Mouse (Mus musculus): ENCODE results near the gene Phb. TPM values are rescaled to one million over a fixed set of nuclear protein-coding genes. Genes with fewer than 3 reads are reported as not detected.
"Not testable (repeated sequence)": the region's sequence is repeated elsewhere in the genome, so short reads cannot be mapped to it uniquely, and the experiment has no call there.

Gene Phb
- total and polyA plus RNA-seq, 3 experiments = 204 to 395 (median 220) TPM

DNA sequence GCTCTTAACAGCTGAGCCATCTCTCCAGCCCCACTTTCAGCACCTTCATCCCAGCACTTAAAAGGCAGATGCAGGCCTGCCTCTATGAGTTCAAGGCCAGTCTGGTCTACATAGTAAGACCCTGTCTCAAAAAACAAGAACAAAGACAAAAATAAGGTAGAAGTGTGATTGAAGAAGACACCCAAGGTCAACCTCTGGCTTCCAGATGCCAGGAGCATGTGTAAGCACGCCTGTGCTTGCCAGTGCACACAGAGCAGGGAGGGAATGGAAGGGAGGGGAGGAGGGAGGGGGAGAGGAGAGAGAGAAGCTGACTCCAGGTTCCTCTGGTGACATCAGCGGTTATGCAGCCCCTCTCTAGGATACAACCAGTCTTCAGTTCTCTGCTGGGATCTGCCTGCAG lies 16.8 kb upstream of the Phb start:
- peak; percentile 71 for DNase-seq

DNA sequence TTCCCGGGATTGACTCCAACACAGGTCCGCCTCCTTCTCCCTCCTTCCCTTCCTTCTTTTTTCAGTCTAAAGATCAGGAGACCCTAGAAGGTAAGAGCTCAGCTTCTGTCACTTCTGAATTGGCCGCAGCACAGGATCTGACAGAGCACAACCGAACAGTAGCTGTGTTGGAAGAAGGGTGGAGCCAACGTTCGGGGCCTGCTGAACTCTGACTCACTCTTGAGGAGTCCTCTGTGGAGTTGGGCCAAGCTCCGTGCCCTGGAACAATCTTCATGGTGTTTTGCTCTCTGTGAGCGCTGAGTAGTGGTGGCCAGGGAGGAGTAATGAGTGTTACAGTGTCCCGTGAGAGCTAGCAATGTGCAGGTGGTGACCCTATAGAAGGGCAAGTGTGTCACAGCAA lies 15.8 kb upstream of the Phb start:
- DNase-seq = peak; percentile 85

DNA sequence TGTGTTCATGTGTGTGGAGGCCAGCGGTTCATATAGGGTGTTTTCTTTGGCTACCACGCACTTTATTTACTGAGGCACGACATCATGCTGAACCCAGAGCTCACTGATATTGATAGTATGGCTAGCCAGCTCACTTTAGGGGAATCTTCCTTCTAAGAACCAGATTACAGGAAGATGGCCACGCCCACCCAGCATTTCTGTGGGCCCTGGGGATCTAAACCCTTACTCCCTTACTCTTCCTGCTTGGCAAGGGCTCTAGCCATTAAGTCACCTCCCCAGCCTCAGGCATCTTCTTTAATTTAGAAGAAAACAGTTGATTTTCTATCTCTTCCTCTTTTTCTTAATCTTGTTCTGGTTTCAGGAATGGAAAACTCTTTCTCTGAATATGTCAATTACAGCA lies 9.3 kb upstream of the Phb start:
- no peak for DNase-seq

DNA sequence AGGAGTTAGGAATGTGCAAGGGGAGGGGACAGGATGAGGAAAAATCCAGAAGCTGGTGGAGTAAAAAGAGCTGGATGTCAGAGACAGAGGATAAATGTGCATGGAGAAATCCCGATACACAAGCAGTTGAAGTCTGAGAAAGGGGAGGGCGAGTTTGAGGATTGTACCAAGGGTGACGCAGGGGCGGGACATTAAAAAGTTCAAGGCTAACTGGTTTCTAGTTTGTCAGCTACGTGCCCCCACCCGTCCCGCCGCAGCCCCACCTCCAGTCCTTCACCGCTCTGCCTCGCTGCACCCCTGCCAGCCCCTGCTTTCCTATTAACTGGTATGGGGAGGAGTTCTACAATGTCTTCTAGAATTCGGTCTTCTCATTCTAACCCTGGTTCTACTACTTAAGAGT lies 420 bp downstream of the Phb start:
- peak; percentile 90 for DNase-seq

DNA sequence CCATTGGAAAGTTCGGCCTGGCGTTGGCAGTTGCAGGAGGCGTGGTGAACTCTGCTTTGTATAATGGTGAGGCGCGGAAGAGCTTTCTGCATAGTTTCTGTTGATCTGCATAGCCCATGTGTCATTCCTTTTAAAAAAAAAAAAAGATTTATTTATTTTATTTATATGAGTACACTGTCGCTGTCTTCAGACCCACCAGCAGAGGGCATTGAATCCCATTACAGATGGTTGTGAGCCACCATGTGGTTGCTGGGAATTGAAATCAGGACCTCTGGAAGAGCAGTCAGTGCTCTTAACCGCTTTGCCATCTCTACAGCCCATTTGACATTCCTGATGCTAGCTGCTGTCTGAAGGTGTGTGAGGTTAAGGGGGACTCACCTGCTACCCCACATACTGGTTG lies 1.3 kb downstream of the Phb start:
- DNase-seq = not testable (repeated sequence)

DNA sequence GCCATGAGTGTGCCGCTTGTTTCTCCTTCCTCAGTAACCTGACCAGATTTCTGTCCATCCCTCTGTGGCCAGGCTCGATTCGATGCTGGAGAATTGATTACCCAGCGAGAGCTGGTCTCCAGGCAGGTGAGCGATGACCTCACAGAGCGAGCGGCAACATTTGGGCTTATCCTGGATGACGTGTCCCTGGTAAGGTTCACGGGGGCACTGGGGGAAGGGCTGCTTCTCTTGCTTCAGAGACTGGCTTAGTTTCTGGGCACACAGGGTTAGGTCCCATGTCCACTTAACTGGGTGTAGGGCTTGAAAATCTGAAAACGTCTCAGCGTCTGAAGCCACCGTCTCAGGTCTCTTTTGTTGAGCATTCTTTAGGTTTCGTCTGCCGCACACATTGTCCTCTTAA lies 8.7 kb downstream of the Phb start:
- DNase-seq = no peak

DNA sequence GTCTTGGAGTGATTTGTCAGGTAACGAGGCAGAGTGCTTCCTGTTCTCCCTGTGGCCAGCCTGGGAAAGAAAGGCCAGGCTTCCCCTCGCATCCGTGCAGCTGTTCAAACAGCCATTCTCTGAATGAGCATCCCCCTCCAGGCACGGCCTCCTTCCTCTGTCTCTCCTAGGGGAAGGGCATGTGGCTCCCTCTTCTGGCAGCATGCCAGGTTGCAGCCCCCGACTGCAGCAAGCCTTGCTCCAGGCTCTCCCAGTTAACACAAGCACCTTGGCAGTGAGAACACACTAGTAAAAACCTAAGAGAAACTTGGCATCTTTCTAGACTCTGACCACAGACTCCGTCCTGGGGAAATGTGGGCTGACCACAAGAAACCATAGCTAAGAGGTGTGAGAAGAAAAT lies 9.6 kb downstream of the Phb start:
- DNase-seq = no peak

DNA sequence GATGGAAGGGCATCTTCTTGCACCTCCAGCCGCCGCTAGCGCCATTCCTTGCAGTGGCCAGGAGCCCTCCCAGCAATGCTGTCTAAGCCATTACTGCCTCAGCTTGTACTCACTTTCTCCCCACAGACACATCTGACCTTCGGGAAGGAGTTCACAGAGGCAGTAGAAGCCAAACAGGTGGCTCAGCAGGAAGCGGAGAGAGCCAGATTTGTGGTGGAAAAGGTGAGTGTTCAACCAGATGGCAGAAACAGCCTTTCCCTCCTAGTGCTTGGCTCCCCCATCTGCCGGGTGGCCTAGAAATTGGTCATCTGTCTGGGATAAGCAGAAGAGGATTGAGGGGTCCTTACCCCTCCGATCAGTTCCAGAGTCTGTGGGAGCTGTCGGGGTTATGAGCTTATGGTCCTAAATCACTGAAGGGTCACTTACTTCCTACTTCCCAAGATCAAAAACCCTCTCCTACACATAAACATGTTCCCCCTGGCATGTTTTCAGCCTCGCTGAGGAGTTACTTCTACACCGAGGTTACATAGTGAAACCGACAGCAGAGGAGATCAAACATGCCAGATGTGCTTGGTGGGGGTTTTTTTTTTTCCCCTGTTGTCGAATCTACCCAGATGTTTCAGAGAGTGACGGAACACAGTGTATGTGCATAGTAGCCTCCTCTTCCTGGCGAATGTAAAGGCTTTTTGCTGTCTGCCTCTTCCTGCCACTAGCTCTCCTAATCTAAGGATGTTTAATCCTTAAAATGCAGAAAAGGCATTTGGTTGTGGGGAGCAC lies 11.4 kb downstream of the Phb start:
- no peak for DNase-seq

DNA sequence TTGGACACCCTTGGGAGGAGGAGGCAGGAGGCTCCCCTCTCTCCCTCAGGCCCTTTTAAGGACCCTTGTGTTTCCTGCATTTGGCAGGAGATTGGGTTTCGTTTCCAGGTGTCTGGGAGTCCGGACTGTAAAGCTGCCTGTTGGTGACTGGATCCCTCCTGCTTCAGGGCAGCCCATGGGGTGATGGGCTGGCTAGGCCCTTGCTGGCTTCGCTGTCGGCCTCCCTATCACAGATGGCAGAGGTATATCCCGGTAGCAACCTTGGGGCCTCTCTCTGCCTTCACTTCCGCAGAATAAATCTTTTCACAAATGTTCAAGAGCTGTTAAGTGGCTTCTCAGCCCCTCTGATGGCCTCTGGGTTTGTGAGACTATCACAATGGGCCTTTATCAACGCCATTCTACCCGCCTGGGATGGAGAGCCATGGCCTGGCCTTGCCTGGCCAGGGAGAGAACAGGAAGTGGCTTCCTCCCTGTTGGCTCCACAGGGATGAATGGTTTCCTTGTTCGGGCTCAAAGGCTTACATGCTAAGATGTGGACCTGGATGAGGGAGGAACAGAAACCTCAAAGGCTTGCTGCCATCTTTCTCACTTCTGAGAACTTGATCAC lies 15.3 kb downstream of the Phb start:
- DNase-seq = no peak

DNA sequence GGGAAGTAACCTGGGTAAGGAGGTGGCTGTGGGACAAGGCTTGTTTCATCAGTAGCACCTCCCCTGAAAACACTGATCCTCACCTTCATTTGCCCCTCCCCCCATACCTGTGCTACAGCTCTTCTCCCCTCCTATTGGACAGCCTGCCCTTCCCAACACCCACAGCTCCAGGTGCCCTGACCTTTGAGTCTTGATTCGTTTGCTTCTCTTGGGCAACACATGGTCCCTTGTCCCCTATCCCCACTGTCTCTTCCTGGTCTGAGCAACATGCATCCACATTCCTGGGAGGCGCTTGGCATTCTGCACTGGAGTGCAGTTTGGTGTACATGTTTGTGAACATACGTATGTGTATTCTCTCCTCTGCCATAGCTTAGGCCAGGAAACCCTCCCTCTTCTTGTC lies 16.2 kb downstream of the Phb start:
- DNase-seq = no peak

DNA sequence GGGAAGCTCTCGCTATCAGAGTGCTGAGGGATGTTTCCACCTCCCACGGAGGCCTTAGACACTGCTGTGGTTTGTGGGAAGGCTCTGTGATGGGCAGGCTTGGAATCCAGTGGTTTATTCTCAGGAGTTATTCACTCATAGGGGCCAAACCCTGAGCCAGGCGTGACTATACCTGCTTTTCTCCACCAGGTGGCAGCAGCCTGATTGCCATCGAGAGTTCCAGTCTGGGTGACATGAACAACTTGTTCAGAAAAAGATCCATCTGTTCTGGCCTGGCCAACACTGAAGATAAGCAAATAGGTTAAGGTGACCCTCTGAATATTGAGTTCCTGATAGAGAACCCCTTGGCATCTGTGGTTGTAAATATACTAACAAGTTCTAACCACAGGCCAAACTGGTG lies 19.3 kb downstream of the Phb start:
- DNase-seq = peak; percentile 77

DNA sequence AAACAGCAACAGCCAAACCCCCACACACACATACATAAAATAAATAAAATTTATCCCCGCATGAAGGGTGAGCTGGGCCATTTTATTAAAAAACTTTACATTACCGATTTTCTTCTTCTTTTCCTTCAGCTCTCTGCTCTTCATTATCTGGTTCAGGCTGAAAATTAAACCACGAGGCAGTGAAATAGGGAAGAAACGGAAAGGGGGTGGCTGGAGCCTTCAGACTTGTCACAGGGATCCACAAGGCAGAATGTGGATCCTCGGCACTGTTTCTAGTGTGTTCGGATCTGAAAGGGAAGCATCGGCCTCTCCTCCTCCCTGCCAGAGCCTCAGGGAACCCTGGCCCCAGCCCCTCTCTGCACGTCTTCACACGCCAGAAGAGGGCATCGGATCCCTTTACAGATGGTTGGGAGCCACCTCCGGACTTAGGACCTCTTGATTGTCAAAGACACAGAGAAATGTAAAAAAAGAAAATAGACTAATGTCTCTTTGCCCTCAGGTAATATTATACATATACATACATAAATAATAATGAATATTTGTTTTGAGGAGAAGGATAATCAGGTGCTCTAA lies 20.4 kb downstream of the Phb start:
- DNase-seq = no peak

DNA sequence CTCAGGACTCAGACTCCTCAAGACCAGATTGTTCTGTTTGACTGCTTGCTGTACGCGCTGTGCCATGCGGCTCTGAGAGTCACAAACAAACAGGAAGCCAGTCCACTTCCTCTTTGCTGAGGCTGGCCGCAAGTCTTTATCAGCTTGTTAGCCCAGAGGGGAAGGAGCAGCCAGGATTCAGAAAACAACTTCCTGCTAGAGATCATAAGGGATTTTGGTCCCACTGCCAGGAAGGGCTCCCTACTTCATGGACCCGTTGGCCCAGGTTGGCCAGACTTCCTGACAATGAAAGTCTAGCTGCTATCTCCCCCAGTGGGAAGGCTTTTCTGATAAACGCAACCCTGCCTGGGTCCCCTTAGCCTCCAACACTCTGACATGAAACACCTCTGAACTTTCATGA lies 21.8 kb downstream of the Phb start:
- DNase-seq = peak; percentile 36

DNA sequence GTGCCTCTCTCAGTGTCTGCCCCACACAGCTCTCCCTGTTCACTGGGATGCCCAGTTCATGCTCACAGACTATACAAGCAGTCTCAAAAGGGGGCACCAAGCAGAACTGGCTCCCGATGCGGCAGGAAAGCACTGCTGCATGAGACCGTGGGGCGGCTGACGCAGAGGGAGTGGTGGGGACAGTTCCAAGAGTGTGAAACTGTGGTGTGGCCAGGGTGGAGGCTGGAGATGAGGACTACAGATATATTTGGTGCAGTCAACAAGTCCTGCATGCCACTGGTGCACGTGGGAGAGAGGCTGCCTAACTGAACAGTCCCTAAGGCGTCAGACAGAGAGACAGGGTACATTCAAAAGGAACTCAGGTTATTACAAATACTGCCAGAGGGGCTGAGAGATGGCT lies 22.2 kb downstream of the Phb start:
- no peak for DNase-seq

DNA sequence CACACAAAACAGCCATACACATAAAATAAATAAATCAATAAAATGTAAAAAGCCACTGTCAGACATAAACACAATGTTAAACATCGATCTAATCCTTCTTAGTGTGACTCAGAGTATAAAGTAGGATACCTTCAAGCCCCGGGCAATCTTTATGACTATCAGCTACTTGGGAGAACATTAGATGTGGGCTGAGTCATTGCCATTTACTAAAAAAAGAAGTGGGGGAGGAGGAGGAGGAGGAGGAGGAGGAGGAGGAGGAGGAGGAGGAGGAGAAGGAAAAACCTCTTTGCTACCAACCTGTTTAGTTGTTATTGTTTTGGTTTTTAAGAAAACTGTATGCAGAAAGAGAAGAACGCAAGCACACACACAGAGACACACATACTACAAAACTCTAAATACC lies 22.8 kb downstream of the Phb start:
- DNase-seq = no peak

DNA sequence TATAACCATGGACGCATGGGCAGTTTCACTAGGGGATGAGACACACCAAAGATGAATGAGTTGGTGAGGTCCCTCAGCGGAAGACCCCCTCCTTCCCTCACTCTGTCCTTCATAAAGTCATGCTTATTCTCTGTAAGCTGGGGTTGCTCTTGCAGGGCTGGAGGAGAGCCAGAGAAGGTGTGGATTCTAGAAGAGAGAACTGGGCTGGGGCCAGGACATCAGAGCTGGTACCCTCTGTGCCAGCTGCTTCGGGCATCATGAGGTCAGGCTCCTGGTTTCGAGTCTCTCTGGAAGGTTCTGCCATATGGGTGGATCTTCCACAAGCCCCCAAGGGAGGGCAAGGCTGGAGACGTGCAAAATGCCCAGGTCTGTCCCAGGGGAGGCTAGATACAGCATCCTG lies 31.8 kb downstream of the Phb start:
- no peak for DNase-seq

DNA sequence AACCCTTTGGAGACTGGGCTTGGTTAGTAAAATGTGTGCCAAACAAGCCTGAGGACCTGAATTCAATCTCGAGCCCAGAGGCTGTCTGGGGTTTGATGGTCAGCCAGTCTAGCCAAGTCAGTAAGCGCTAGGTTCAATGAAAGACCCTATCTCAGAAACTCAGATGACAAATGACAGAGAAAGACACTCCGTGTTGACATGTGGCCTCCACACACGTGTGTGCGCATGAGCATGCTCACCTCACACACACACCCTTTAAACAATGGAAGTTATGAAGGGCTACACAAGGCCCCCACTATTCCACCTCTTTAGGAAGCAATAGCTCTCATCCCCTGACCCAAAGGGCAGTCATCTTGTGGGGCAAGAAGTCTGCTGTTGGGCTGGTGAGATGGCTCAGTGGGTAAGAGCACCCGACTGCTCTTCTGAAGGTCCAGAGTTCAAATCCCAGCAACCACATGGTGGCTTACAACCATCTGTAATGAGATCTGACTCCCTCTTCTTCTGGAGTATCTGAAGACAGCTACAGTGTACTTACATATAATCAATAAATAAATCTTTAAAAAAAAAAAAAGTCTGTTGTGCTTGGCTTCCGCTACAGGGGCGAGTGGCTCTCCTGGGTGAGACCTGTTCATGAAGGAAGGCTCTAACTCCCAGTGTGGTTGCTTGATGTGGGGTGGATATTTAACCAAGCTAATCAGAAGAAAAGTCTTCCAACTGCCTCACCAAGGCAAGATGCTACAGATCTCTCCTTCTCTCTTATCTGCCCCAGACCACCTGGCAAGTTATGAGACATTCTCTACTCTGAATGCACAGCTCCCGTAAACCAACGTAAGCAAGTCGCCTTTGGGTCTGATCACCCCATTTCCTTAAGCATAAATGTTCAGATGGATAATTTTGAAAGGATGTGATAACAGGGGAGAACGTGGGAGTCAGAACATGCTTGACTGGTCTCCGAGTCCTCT lies 34.3 kb downstream of the Phb start:
- no peak for DNase-seq

DNA sequence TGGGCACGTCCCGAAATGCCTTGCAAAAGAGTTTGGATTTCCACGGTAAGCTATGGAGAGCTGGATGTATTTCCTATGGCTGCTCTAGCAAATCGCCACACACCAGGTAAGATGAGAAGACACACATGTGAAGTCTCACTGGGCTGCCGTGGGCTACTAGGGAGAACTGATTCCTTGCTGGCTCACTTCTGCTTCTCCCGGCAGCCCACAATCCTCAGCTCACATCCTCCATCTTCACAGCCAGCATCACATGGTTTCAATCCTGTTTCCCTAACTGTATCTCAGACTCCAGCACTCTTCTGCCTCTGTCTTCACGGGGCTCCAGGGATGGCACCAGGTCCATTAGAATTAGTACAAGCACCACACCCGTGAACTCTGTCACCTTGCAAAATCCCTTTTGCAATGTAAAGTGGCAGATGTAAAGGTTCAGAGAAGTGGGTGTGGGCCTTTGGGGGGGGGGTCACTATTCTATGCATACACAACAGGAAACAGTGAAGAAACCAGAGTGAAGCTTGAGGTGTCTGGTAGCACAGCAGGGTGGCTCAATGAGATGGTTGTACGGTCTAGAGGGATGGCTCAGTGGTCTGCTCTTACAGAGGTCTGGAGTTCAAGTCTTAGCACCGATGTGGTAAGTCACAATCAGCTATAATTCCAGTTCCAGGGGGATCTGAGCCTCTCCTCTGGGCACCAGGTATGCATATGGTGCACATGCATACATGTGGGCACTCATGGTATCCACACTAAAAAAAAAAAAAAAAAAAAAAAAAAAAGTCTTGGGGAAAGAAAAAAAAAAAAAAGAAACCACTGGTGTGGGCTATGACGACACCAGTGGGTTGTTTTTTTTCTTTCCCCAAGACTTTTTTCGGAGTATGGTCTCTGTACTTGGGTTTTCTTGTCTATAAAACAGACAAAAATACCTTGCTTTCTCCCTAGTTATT lies 37.5 kb downstream of the Phb start:
- DNase-seq = no peak

DNA sequence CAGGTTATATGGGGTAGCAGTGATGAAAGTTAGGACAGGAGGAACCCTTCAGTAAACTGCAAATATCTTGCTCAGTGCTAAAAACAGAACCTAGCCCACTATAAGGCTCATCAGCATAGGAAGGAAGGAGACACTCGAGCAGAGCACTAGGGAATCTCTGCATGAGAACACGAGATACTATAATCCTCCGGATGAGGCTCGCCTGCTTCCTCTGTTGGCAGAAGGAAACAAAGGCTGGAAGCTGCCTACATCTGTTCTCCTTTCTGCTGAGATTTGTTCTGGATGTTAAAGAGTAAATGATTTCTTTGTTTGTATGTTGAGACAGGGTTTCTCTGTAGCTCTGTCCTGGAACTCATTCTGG lies 38.2 kb downstream of the Phb start:
- DNase-seq = no peak

DNA sequence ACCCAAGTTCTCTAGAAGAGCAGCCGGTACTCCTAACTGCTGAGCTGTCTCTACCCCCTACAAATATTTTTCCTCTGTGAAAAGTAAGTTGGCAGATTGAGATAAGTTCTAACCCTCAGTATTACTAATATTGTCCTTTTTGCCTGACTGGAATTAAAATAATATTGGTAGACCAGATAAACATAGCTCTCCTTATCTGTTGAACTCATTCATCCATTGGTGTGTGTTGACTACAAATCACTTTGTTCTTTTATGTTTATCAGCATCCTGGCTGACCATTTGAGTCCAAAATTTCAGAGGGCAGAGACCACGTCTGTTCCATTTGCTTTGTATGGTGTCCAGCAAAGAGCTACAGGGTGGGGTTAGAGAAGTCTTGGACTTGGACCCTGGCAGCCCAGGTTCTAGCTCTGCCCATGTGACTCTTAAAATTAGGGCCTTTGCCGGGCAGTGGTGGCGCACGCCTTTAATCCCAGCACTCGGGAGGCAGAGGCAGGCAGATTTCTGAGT lies 42.8 kb downstream of the Phb start:
- DNase-seq = no peak

DNA sequence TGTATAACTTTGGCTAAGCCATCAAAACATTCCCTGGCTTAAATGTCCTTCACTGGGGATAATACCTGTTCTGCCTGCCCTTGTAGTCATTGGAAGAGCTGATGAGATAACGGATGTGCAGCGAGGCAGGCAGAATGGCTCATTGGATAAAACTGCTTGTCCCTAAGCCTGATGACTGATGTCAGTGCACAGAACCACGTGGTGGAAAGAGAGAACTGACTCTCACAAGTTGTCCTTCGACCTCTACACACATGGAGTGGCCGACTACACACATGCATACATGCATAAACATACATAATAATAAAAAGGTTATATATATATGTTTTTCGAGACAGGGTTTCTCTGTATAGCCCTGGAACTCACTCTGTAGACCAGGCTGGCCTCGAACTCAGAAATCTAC lies 43.7 kb downstream of the Phb start:
- DNase-seq = no peak

Measured in adrenal gland, adult 2 months (tissue).